Mouse (Mus musculus): ENCODE measurements at regions not wholly inside any gene's neighbourhood (a gene's known extent, or its start where the extent isn't known, plus 50 kb on each side); places are given as distances from the start of the nearest gene placed in this dataset.

- DNase-seq (ENCODE audit: low read depth in 3 of 3, low spot score in 3 of 3) (no peak), ATAC-seq (ENCODE audit: insufficient read depth) (no peak)
- WGBS (ENCODE audit: insufficient replicate concordance), result 15% methylated on average over 1 of the region's 1 CpGs
- Histone ChIP-seq H3K27me3 (ENCODE audit: control insufficient read depth, insufficient read depth, low read length) (no peaks in the 10 kb centered on the region), H3K9ac (replicated peaks) (no peak overlapping the region), H3K4me3 (ENCODE audit: insufficient read depth in 1 of 2, low read depth in 2 of 2, low read length in 2 of 2) (no peak overlapping the region), H3K4me1 (replicated peaks; ENCODE audit: control insufficient read depth in 2 of 2, insufficient read depth in 2 of 2, low read length in 1 of 2) (no peaks in the 10 kb centered on the region), H3K27ac (no peak overlapping the region), H3K4me2 (ENCODE audit: low read depth) (no peak overlapping the region), H3K36me3 (replicated peaks; ENCODE audit: control insufficient read depth, insufficient read depth, low read depth) (no peaks in the 10 kb centered on the region), H3K9me3 (ENCODE audit: control insufficient read depth, low read length) (no peaks in the 10 kb centered on the region)
- TF ChIP-seq EP300 (IDR thresholded peaks at IDR 0.05; ENCODE audit: low read depth), result no peak
- TF ChIP-seq CTCF (IDR thresholded peaks at IDR 0.05; ENCODE audit: low read depth), result no peak
These were observed 1376.8 kb upstream of the Slc10a2 start for GRCm38 (mm10) chr8:6481966-6482365.

- Histone ChIP-seq H3K9me3 (ENCODE audit: control insufficient read depth, low read length) (no peaks in the 10 kb centered on the region), H3K4me1 (replicated peaks; ENCODE audit: control insufficient read depth in 2 of 2, insufficient read depth in 2 of 2, low read length in 1 of 2) (no peaks in the 10 kb centered on the region), H3K36me3 (replicated peaks; ENCODE audit: control insufficient read depth, insufficient read depth, low read depth) (no peaks in the 10 kb centered on the region), H3K27ac (no peak overlapping the region), H3K27me3 (ENCODE audit: control insufficient read depth, insufficient read depth, low read length) (no peaks in the 10 kb centered on the region), H3K4me2 (ENCODE audit: low read depth) (no peak overlapping the region), H3K9ac (replicated peaks) (no peak overlapping the region), H3K4me3 (ENCODE audit: insufficient read depth in 1 of 2, low read depth in 2 of 2, low read length in 2 of 2) (no peak overlapping the region)
- TF ChIP-seq EP300 (IDR thresholded peaks at IDR 0.05; ENCODE audit: low read depth) (no peak), CTCF (IDR thresholded peaks at IDR 0.05; ENCODE audit: low read depth) (no peak)
- no peak for DNase-seq (ENCODE audit: low read depth in 3 of 3, low spot score in 3 of 3)
- ATAC-seq (ENCODE audit: insufficient read depth), result no peak
- WGBS (ENCODE audit: insufficient replicate concordance), result 33% methylated on average over 3 of the region's 3 CpGs
These were observed 1365.9 kb upstream of the Slc10a2 start for GRCm38 (mm10) chr8:6471089-6471488.

- H3K9me3 ChIP-seq (ENCODE audit: control insufficient read depth, low read length), result no peaks in the 10 kb centered on the region
- no peaks in the 10 kb centered on the region for H3K4me1 ChIP-seq (replicated peaks; ENCODE audit: control insufficient read depth in 2 of 2, insufficient read depth in 2 of 2, low read length in 1 of 2)
- TF ChIP-seq CTCF (IDR thresholded peaks at IDR 0.05; ENCODE audit: low read depth) (no peak), EP300 (IDR thresholded peaks at IDR 0.05; ENCODE audit: low read depth) (no peak)
- no peak for DNase-seq (ENCODE audit: low read depth in 3 of 3, low spot score in 3 of 3)
- H3K27ac ChIP-seq, result no peak overlapping the region
- no peaks in the 10 kb centered on the region for H3K36me3 ChIP-seq (replicated peaks; ENCODE audit: control insufficient read depth, insufficient read depth, low read depth)
- no peaks in the 10 kb centered on the region for H3K27me3 ChIP-seq (ENCODE audit: control insufficient read depth, insufficient read depth, low read length)
- H3K4me3 ChIP-seq (ENCODE audit: insufficient read depth in 1 of 2, low read depth in 2 of 2, low read length in 2 of 2), result no peak overlapping the region
- H3K9ac ChIP-seq (replicated peaks), result no peak overlapping the region
- WGBS (ENCODE audit: insufficient replicate concordance), result 44% methylated on average over 3 of the region's 3 CpGs
- H3K4me2 ChIP-seq (ENCODE audit: low read depth), result no peak overlapping the region
- ATAC-seq (ENCODE audit: insufficient read depth), result no peak
These were observed 1351.5 kb upstream of the Slc10a2 start for GRCm38 (mm10) chr8:6456553-6457180.

- Histone ChIP-seq H3K9me3 (ENCODE audit: control insufficient read depth, low read length) (no peaks in the 10 kb centered on the region), H3K4me2 (ENCODE audit: low read depth) (no peak overlapping the region), H3K4me1 (replicated peaks; ENCODE audit: control insufficient read depth in 2 of 2, insufficient read depth in 2 of 2, low read length in 1 of 2) (no peaks in the 10 kb centered on the region), H3K36me3 (replicated peaks; ENCODE audit: control insufficient read depth, insufficient read depth, low read depth) (no peaks in the 10 kb centered on the region), H3K4me3 (ENCODE audit: insufficient read depth in 1 of 2, low read depth in 2 of 2, low read length in 2 of 2) (no peak overlapping the region), H3K9ac (replicated peaks) (no peak overlapping the region), H3K27me3 (ENCODE audit: control insufficient read depth, insufficient read depth, low read length) (no peaks in the 10 kb centered on the region), H3K27ac (no peak overlapping the region)
- no peak for ATAC-seq (ENCODE audit: insufficient read depth)
- no peak for TF ChIP-seq EP300 (IDR thresholded peaks at IDR 0.05; ENCODE audit: low read depth)
- TF ChIP-seq CTCF (IDR thresholded peaks at IDR 0.05; ENCODE audit: low read depth), result no peak
- WGBS (ENCODE audit: insufficient replicate concordance), result 57% methylated on average over 6 of the region's 6 CpGs
- DNase-seq (ENCODE audit: low read depth in 3 of 3, low spot score in 3 of 3), result no peak
These were observed 1343.2 kb upstream of the Slc10a2 start for GRCm38 (mm10) chr8:6448301-6448700.

GRCm38 (mm10) chr8:6439069-6439468 lies 1333.9 kb upstream of the Slc10a2 start:
- DNase-seq (ENCODE audit: low read depth in 3 of 3, low spot score in 3 of 3), result no peak
- no peaks in the 10 kb centered on the region for H3K9me3 ChIP-seq (ENCODE audit: control insufficient read depth, low read length)
- no peak for ATAC-seq (ENCODE audit: insufficient read depth)
- H3K27ac ChIP-seq, result no peak overlapping the region
- H3K4me1 ChIP-seq (replicated peaks; ENCODE audit: control insufficient read depth in 2 of 2, insufficient read depth in 2 of 2, low read length in 1 of 2), result no peaks in the 10 kb centered on the region
- no peak overlapping the region for H3K4me3 ChIP-seq (ENCODE audit: insufficient read depth in 1 of 2, low read depth in 2 of 2, low read length in 2 of 2)
- no peaks in the 10 kb centered on the region for H3K36me3 ChIP-seq (replicated peaks; ENCODE audit: control insufficient read depth, insufficient read depth, low read depth)
- 35% methylated on average over 4 of the region's 4 CpGs for WGBS (ENCODE audit: insufficient replicate concordance)
- no peaks in the 10 kb centered on the region for H3K27me3 ChIP-seq (ENCODE audit: control insufficient read depth, insufficient read depth, low read length)
- no peak for TF ChIP-seq CTCF (IDR thresholded peaks at IDR 0.05; ENCODE audit: low read depth)
- TF ChIP-seq EP300 (IDR thresholded peaks at IDR 0.05; ENCODE audit: low read depth), result no peak
- no peak overlapping the region for H3K9ac ChIP-seq (replicated peaks)
- no peak overlapping the region for H3K4me2 ChIP-seq (ENCODE audit: low read depth)
